Mouse (Mus musculus) liver, postnatal 0 days (tissue): ENCODE results near the gene Triobp. TPM values are rescaled to one million over a fixed set of nuclear protein-coding genes. Genes with fewer than 3 reads are reported as not detected.

Experiments
- ATAC-seq: fragments of 200-750 bp; cut with Nextera tagmentation; 2 replicates; pipeline ENCODE4 v1.8.0; 2017; ENCODE audit warnings: mild to moderate bottlenecking, moderate library complexity
- DNase-seq: peaks from one replicate; pipeline ENCODE4 v3.0.0-alpha.2; 2016
- H3K27ac ChIP-seq: fragments of 300-500 bp; sonication (generic); 2 replicates; pipeline ENCODE4 v1.5.1; 2014; ENCODE audit warnings: antibody characterized with exemption, moderate library complexity, mild to moderate bottlenecking, low read depth
- H3K27me3 ChIP-seq: fragments of 300-500 bp; sonication (generic); 2 replicates; pipeline ENCODE4 v1.6.1; 2014; ENCODE audit warnings: low read length, control low read depth, mixed read lengths; ENCODE audit not compliant: insufficient read depth
- H3K36me3 ChIP-seq: fragments of 300-500 bp; sonication (generic); replicated peaks from 2 replicates; pipeline ENCODE4 v1.6.1; 2014; ENCODE audit warnings: mild to moderate bottlenecking, control low read depth, low read length, moderate library complexity, mixed read lengths; ENCODE audit not compliant: insufficient read depth
- H3K4me1 ChIP-seq: fragments of 300-500 bp; sonication (generic); 2 replicates; pipeline ENCODE4 v1.6.1; 2014; ENCODE audit warnings: antibody characterized with exemption, mild to moderate bottlenecking, control low read depth; ENCODE audit not compliant: insufficient read depth
- H3K4me2 ChIP-seq: fragments of 300-500 bp; sonication (generic); 2 replicates; pipeline ENCODE4 v1.6.1; 2014; ENCODE audit warnings: low read depth, mild to moderate bottlenecking, low read length, moderate library complexity, mixed read lengths
- H3K4me3 ChIP-seq: fragments of 300-500 bp; sonication (generic); 2 replicates; pipeline ENCODE4 v1.5.1; 2014; ENCODE audit warnings: low read depth, low read length
- H3K9ac ChIP-seq: fragments of 300-500 bp; sonication (generic); replicated peaks from 2 replicates; pipeline ENCODE4 v1.6.1; 2014; ENCODE audit warnings: mild to moderate bottlenecking, moderate library complexity
- H3K9me3 ChIP-seq: fragments of 300-500 bp; sonication (generic); 2 replicates; pipeline ENCODE4 v1.6.1; 2016; ENCODE audit warnings: mild to moderate bottlenecking, control low read depth, low read length, mixed read lengths
- CTCF ChIP-seq: sonication (generic); IDR thresholded peaks from 2 replicates; pipeline ENCODE4 v1.5.1; 2016; ENCODE audit warnings: antibody characterized with exemption, low read depth
- EP300 ChIP-seq: IDR thresholded peaks from 2 replicates; pipeline ENCODE4 v1.6.1; 2016; ENCODE audit warnings: antibody characterized with exemption, low read depth, mild to moderate bottlenecking
- WGBS: fragments of 180-500 bp; shearing (Covaris S2); extraction: QIAGEN DNeasy Blood & Tissue Kit; methylation state at CpG from one replicate; pipeline ENCODE4 v1.1.7; 2014; ENCODE audit not compliant: insufficient replicate concordance; 5-methylcytosine and 5-hydroxymethylcytosine counted together
- microRNA-seq: library from miRNA; unstranded; fragments of <30 nt; microRNA quantifications from one replicate; pipeline ENCODE4, GENCODE M21; 2016
- polyA plus RNA-seq: library from polyadenylated mRNA; unstranded; fragments of >200 nt; fragmentation: Nextera tagmentation; extraction: Ambion mirVana; gene quantifications from 2 replicates; pipeline ENCODE4 v1.2.1, GENCODE M21; 2015

Gene Triobp
- polyA plus RNA-seq, 1 experiment from 2014 or later = 11.9 TPM

DNA sequence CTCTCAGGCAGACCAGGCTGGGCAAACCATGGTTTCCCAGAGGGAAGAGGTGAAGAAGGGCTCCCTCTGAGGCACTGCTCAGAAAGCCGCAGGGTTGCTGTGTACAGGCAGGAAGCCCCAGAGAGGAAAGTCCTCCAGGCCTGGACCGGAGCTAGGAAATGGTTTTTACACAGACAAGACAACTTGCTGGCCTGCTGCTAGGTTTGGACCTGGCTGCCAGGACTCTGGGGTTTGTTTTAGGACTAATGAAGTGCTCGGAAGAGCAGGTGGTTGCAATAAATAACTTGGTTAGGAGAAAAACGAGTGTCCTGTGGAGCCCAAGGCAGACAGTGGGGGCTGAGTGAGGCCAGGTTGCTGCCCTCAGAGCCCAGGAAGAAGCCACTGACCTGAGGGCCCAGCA lies 100.7 kb downstream of the Triobp start:
- no peaks in the 10 kb centered on the region for H3K9me3 ChIP-seq
- ATAC-seq (no peak), DNase-seq (no peak)
- H3K27me3 ChIP-seq = peaks cover 7% of the 10 kb centered on the region
- H3K27ac ChIP-seq = no peak overlapping the region
- H3K4me1 ChIP-seq = peaks cover 7% of the 10 kb centered on the region
- WGBS = 67% methylated on average over 4 of the region's 4 CpGs
- no peak overlapping the region for H3K4me3 ChIP-seq
- TF ChIP-seq EP300 (no peak), CTCF (no peak)
- no peak overlapping the region for H3K9ac ChIP-seq
- no peak overlapping the region for H3K4me2 ChIP-seq
- H3K36me3 ChIP-seq = peaks cover 8% of the 10 kb centered on the region

DNA sequence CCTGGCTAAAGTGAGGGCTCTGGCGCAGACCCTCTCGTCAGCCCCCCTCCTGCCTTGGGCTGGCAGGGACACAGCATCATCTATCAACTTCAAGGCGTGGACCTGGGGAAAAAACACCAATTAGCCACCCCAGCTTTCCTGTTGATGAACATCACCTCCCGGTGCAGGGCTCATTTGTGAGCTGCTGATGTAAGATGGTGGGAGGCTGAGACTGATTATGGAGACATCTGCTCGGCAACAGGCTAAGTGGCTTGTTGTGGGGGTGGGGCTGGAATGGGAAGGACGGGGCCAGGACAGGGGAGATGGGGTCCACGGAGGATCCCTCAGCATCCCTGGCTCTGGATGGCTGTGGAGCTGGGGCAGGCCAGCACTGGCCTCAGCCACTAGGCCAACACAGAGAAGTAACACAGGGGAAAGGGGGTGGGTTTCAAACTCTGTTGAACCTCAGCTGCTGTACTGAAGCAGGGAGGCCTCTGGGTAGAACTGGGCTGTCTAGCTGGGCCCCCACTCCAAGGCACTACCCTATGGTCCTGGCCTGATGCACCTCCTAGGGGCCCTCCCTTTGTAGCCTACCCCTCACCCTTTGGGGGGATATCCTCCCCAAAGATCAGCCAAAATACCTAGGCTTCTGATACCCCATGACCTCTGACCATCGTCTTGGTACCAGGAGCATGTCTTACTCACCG lies 102.8 kb downstream of the Triobp start:
- WGBS = 74% methylated on average over 9 of the region's 9 CpGs

DNA sequence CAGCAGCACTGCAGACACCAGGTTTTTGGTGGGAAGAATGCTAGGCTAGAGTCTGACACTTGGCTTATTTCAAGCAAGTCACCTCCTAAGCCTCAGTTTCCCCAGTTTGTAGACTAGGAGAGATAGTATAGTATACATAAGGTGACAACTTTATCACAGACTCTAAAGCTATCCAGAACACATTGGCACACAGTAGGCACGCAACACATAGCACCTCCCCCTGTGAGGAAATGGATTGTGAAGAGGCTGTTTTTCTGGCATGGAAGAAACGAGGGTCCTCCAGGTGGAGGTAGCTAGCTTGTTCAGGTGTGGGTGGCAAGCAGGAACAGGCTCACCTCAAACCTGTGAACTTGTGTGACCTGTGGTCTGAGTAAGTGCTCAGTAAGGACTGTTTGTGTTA lies 103.4 kb downstream of the Triobp start:
- Histone ChIP-seq H3K4me3 (no peak overlapping the region), H3K9ac (0 out of 2 replicates have a peak overlapping the region, but pooled peaks have one; percentile 26), H3K9me3 (no peaks in the 10 kb centered on the region), H3K36me3 (peaks cover 35% of the 10 kb centered on the region), H3K4me1 (0 out of 2 replicates have a peak, but pooled peaks cover 2% of the 10 kb centered on the region), H3K27ac (peak overlapping the region; percentile 61), H3K27me3 (no peaks in the 10 kb centered on the region), H3K4me2 (peak overlapping the region; percentile 29)
- TF ChIP-seq CTCF (no peak), EP300 (no peak)
- DNase-seq (no peak), ATAC-seq (0 out of 2 replicates have a peak, but pooled peaks have one; percentile 5)
- 55% methylated on average over 2 of the region's 2 CpGs for WGBS

More for the DNA sequence above, 102.8 kb downstream of the Triobp start:
- Histone ChIP-seq H3K4me3 (no peak overlapping the region), H3K36me3 (peaks cover 29% of the 10 kb centered on the region), H3K27ac (no peak overlapping the region), H3K4me1 (0 out of 2 replicates have a peak, but pooled peaks cover 2% of the 10 kb centered on the region), H3K4me2 (no peak overlapping the region), H3K9me3 (no peaks in the 10 kb centered on the region), H3K9ac (no peak overlapping the region), H3K27me3 (no peaks in the 10 kb centered on the region)
- TF ChIP-seq CTCF = no peak
- TF ChIP-seq EP300 = no peak
- DNase-seq = no peak
- ATAC-seq = no peak

- Histone ChIP-seq H3K27ac (peak overlapping the region; percentile 61), H3K4me2 (peak overlapping the region; percentile 29), H3K4me1 (0 out of 2 replicates have a peak, but pooled peaks cover 2% of the 10 kb centered on the region), H3K36me3 (peaks cover 43% of the 10 kb centered on the region), H3K27me3 (no peaks in the 10 kb centered on the region), H3K9ac (0 out of 2 replicates have a peak overlapping the region, but pooled peaks have one; percentile 26), H3K4me3 (no peak overlapping the region), H3K9me3 (no peaks in the 10 kb centered on the region)
- 48% methylated on average over 13 of the region's 13 CpGs for WGBS
- DNase-seq (no peak), ATAC-seq (peak; percentile 77)
- TF ChIP-seq EP300 (no peak), CTCF (no peak)
Observed at GRCm38 (mm10) chr15:79051461-79052360, 104.2 kb downstream of the Triobp start.

DNA sequence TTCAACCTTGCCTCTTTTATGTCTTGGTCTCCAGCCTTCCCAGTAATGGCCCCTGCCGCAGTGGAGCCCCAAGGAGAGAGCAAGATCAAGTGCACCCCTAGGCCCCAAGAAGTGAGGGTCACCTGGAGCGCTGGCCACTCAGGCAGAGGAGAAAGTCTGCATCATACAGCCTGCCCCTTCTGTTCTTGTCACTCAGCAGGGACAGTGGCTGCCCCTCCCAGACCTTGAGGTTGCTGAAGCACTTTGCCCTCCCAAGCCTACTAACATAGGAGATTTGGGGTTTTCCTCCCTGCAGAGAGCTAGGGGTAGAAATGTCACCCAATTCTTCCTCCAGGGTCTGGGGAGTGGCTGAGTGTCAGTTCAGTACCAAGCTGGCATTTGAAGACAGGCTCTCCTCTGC lies 104.8 kb downstream of the Triobp start:
- Histone ChIP-seq H3K9ac (no peak overlapping the region), H3K4me1 (0 out of 2 replicates have a peak, but pooled peaks cover 2% of the 10 kb centered on the region), H3K27ac (0 out of 2 replicates have a peak overlapping the region, but pooled peaks have one; percentile 61), H3K36me3 (peaks cover 47% of the 10 kb centered on the region), H3K4me3 (no peak overlapping the region), H3K4me2 (no peak overlapping the region), H3K9me3 (no peaks in the 10 kb centered on the region), H3K27me3 (no peaks in the 10 kb centered on the region)
- ATAC-seq (no peak), DNase-seq (no peak)
- 88% methylated on average over 2 of the region's 2 CpGs for WGBS
- no peak for TF ChIP-seq EP300
- no peak for TF ChIP-seq CTCF

Small RNA genes lying within 50 kb of the gene (microRNA-seq; reads per million reads assigned to microRNA genes)
- 1.6 reads per million for gene Mir6956

Other genes with a start within 250 kb of the Triobp start
- not detected in 2 replicates for gene Elfn2, start 229.0 kb upstream of the Triobp start, polyA plus RNA-seq
- gene Mfng, start 174.2 kb upstream of the Triobp start, polyA plus RNA-seq = 4.7 and 4.8 TPM in 2 replicates
- gene Card10, start 144.7 kb upstream of the Triobp start, polyA plus RNA-seq = 1.5 and 1.8 TPM in 2 replicates
- 12.6 and 19.8 TPM in 2 replicates for gene Cdc42ep1, start 105.1 kb upstream of the Triobp start, polyA plus RNA-seq
- 3.4 TPM in 2 replicates for gene Lgals2, start 92.2 kb upstream of the Triobp start, polyA plus RNA-seq
- 12.9 and 14.8 TPM in 2 replicates for gene Gga1, start 70.5 kb upstream of the Triobp start, polyA plus RNA-seq
- gene Gm49510, start 48.1 kb upstream of the Triobp start, polyA plus RNA-seq = 0.07 TPM in 1 of 2 replicates, not detected in the other
- 7.4 and 8.2 TPM in 2 replicates for gene Sh3bp1, start 48.0 kb upstream of the Triobp start, polyA plus RNA-seq
- 1.9 and 2.1 TPM in 2 replicates for gene Pdxp, start 33.8 kb upstream of the Triobp start, polyA plus RNA-seq
- 93.4 and 102 TPM in 2 replicates for gene Lgals1, start 21.0 kb upstream of the Triobp start, polyA plus RNA-seq
- gene Nol12, start 12.8 kb upstream of the Triobp start, polyA plus RNA-seq = 20.3 and 21.5 TPM in 2 replicates
- gene H1f0, start 80.7 kb downstream of the Triobp start, polyA plus RNA-seq = 125 and 140 TPM in 2 replicates
- gene Galr3, start 94.2 kb downstream of the Triobp start, polyA plus RNA-seq = 0.08 and 0.16 TPM in 2 replicates
- gene Ankrd54, start 115.2 kb downstream of the Triobp start, polyA plus RNA-seq = 21.3 and 22.5 TPM in 2 replicates
- gene Eif3l, start 127.5 kb downstream of the Triobp start, polyA plus RNA-seq = 70.9 and 76.4 TPM in 2 replicates
- 0.92 and 1.3 TPM in 2 replicates for gene Micall1, start 161.2 kb downstream of the Triobp start, polyA plus RNA-seq
- 129 and 130 TPM in 2 replicates for gene Polr2f, start 193.3 kb downstream of the Triobp start, polyA plus RNA-seq
- gene 1700088E04Rik, start 193.5 kb downstream of the Triobp start, polyA plus RNA-seq = 0.72 and 1.2 TPM in 2 replicates
- 0.07 and 0.08 TPM in 2 replicates for gene Sox10, start 217.5 kb downstream of the Triobp start, polyA plus RNA-seq